Mouse (Mus musculus) lung, postnatal 36 days (tissue): ENCODE measurements at regions not wholly inside any gene's neighbourhood (a gene's known extent, or its start where the extent isn't known, plus 50 kb on each side); places are given as distances from the start of the nearest gene placed in this dataset.

Experiments
- DNase-seq: peaks from one replicate; pipeline ENCODE4 v3.0.0; 2022; ENCODE audit warnings: mixed read lengths

GRCm38 (mm10) chr13:111185799-111186198 is 69.0 kb upstream of the Actbl2 start:
- DNase-seq: peak; percentile 44

DNA sequence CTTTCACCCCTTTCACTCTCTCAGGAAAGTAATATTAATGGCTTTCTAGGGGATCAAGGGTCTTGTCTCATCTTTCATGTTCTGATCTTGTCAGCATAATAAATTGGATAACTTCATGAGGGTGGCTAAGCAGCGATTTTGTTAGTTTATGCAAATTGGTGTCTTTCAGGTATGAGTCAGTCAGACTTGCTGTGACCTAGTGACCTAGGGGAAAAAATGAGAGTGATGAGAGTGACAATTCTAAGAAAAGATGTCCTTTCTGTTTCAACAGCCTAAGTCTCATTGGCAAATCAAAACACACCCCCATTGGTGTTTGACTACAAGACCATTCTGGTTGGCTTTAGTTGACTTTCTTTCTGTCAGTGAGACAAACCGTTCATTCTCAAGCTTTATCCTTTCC is 68.0 kb upstream of the Actbl2 start:
- no peak for DNase-seq

- DNase-seq: no peak
Measured at GRCm38 (mm10) chr13:111193919-111194318, 60.9 kb upstream of the Actbl2 start.

- no peak for DNase-seq
Measured at GRCm38 (mm10) chr13:111194337-111194736, 60.5 kb upstream of the Actbl2 start.

DNA sequence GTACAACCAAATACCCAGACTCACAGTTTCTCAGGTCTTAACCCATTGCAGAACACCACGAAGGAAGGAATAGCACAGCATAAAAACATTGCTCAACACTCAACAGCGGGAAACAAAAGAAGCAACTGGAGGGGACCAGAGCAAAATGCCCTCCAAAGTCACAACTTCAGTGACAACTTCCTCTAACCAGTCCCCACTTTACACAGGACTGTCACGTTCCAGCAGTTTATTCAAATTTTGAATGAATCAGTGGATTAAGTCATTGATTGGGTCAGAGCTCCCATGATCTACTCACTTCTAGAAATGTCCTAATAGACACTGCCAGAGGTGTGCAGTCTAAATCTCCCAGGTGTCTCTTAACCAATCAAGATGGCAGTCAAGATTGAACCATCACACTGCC is 53.3 kb upstream of the Actbl2 start:
- no peak for DNase-seq

- no peak for DNase-seq
Measured at GRCm38 (mm10) chr13:111204580-111205285, 50.1 kb upstream of the Actbl2 start.
